Mouse (Mus musculus): Measurements from ENCODE around the gene 7530416G11Rik. TPM values are rescaled to one million over a fixed set of nuclear protein-coding genes. Genes with fewer than 3 reads are reported as not detected.

The 7530416G11Rik gene
- total and polyA plus RNA-seq, 3 experiments, result not detected

GRCm38 (mm10) chr15:85505118-85505925 is 2.3 kb upstream of the 7530416G11Rik start:
- Histone ChIP-seq H3K9ac (ENCODE audit: insufficient read depth, low read depth) (no peak overlapping the region), H3K36me3 (replicated peaks in 1 of 2; ENCODE audit: control insufficient read depth in 1 of 2, insufficient read depth in 1 of 2, low read length in 1 of 2) (no peaks in the 10 kb centered on the region), H3K4me2 (ENCODE audit: insufficient read depth, low read depth, poor library complexity, severe bottlenecking) (no peak overlapping the region), H3K4me3 (replicated peaks in 1 of 3; ENCODE audit: low read depth in 2 of 3, low read length in 2 of 3, poor library complexity in 1 of 3) (no peak overlapping the region), H3K4me1 (ENCODE audit: control insufficient read depth in 1 of 2, insufficient read depth in 2 of 2) (no peaks in the 10 kb centered on the region), H3K9me3 (replicated peaks; ENCODE audit: low read length) (no peaks in the 10 kb centered on the region), H3K27ac (ENCODE audit: insufficient read depth, low read depth) (no peak overlapping the region), H3K27me3 (replicated peaks) (peaks cover 21% of the 10 kb centered on the region), H3K79me2 (replicated peaks; ENCODE audit: control insufficient read depth, extremely low read depth, insufficient read depth, poor library complexity, severe bottlenecking) (no peaks in the 10 kb centered on the region)
- in situ Hi-C loops (cut with MboI; ENCODE audit: low pct_ligation_motif_present, low pct_unique_long_range_greater_than_20kb, low sequenced_read_pairs), result no loop called here
- DNase-seq (ENCODE audit: extremely low read depth), result no peak
- dilution Hi-C loops (cut with MboI; ENCODE audit: extremely low pct_ligation_motif_present, extremely low pct_unique_long_range_greater_than_20kb, low sequenced_read_pairs), result no loop called here
- TF ChIP-seq MYC (IDR thresholded peaks at IDR 0.05; ENCODE audit: low read depth, low read length) (no peak), ZKSCAN1 (IDR thresholded peaks at IDR 0.05; ENCODE audit: borderline replicate concordance, low read depth, low read length) (no peak)

DNA sequence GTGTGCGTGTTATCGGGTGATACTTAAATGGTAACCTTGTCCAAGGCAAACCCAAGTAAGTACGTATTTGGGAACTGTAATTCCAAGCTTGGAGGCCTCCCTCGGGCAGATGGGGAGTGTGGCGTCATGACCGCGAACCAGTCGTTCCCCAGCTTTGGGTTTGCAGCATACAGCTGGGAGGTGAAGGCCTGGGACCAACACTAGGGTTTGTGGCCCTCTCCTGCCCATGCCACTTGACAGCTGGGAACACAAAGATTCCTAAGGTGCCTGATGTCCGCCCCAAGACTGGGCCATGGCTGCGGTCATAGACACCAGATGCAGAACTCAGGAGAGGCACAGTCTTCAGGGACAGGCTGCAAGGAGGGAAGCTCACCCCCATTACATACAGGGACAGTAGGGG is 2.8 kb downstream of the 7530416G11Rik start:
- Histone ChIP-seq H3K4me3 (replicated peaks in 1 of 3; ENCODE audit: low read depth in 2 of 3, low read length in 2 of 3, poor library complexity in 1 of 3) (no peak overlapping the region), H3K4me2 (ENCODE audit: insufficient read depth, low read depth, poor library complexity, severe bottlenecking) (no peak overlapping the region), H3K27ac (ENCODE audit: insufficient read depth, low read depth) (no peak overlapping the region), H3K79me2 (replicated peaks; ENCODE audit: control insufficient read depth, extremely low read depth, insufficient read depth, poor library complexity, severe bottlenecking) (no peaks in the 10 kb centered on the region), H3K27me3 (replicated peaks) (peaks cover 60% of the 10 kb centered on the region), H3K36me3 (replicated peaks in 1 of 2; ENCODE audit: control insufficient read depth in 1 of 2, insufficient read depth in 1 of 2, low read length in 1 of 2) (no peaks in the 10 kb centered on the region), H3K4me1 (ENCODE audit: control insufficient read depth in 1 of 2, insufficient read depth in 2 of 2) (peaks cover 3 to 6% of the 10 kb centered on the region in 2 experiments; a peak in 2 of 4 replicates), H3K9me3 (replicated peaks; ENCODE audit: low read length) (no peaks in the 10 kb centered on the region), H3K9ac (ENCODE audit: insufficient read depth, low read depth) (no peak overlapping the region)
- no peak for DNase-seq (ENCODE audit: extremely low read depth)
- dilution Hi-C loops (cut with MboI; ENCODE audit: extremely low pct_ligation_motif_present, extremely low pct_unique_long_range_greater_than_20kb, low sequenced_read_pairs) (no loop called here), in situ Hi-C loops (cut with MboI; ENCODE audit: low pct_ligation_motif_present, low pct_unique_long_range_greater_than_20kb, low sequenced_read_pairs) (no loop called here)
- TF ChIP-seq RCOR1 (conservative IDR thresholded peaks at IDR 0.05; ENCODE audit: low read depth, low read length), result no peak
- no peak for TF ChIP-seq MEF2A (IDR thresholded peaks at IDR 0.05; ENCODE audit: borderline replicate concordance, low read depth, low read length)
- no peak for TF ChIP-seq BHLHE40 (IDR thresholded peaks at IDR 0.05; ENCODE audit: low read depth, low read length)
- TF ChIP-seq EP300 (IDR thresholded peaks at IDR 0.05; ENCODE audit: low read length), result no peak
- TF ChIP-seq ZMIZ1 (IDR thresholded peaks at IDR 0.05; ENCODE audit: low read depth, low read length), result no peak
- no peak for TF ChIP-seq MXI1 (IDR thresholded peaks at IDR 0.05; ENCODE audit: low read depth, low read length)

DNA sequence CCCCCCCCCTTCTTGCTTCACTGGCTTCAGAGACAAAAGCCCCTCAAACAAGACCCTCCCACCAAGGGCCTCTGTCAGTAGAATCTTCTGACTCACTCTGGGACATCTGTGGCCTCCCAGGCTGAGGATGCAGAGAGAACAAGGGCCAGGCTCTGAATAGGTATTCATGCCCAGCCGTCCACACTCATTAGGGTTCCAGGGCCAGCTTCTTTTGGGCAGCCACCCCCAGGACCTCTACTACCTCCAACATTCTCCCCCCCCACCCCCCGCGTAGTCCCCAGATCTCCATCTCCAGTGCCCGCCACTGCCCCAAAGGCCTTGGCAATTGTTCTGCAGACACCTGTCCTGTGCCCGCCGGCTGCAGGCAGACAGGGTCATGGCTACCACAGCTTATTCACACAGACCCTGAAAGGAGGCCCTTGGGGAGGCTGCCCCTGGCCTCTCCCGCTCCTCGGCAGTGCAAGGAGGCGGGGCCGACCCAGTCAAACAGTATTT is 5.0 kb downstream of the 7530416G11Rik start:
- H3K9me3 ChIP-seq (replicated peaks; ENCODE audit: low read length), result no peaks in the 10 kb centered on the region
- no peak for TF ChIP-seq UBTF (IDR thresholded peaks at IDR 0.05; ENCODE audit: low read depth, low read length)
- no peak for TF ChIP-seq MAX (IDR thresholded peaks at IDR 0.05; ENCODE audit: low read length)
- TF ChIP-seq ZMIZ1 (IDR thresholded peaks at IDR 0.05; ENCODE audit: low read depth, low read length), result no peak
- no peak for TF ChIP-seq MXI1 (IDR thresholded peaks at IDR 0.05; ENCODE audit: low read depth, low read length)
- no peak for TF ChIP-seq SMC3 (IDR thresholded peaks at IDR 0.05; ENCODE audit: low read depth, low read length)
- no peak for TF ChIP-seq JUN (IDR thresholded peaks at IDR 0.05; ENCODE audit: insufficient read depth, low read depth, low read length)
- TF ChIP-seq ZNF384 (IDR thresholded peaks at IDR 0.05; ENCODE audit: low read depth, low read length), result no peak
- TF ChIP-seq KAT2A (IDR thresholded peaks at IDR 0.05; ENCODE audit: insufficient replicate concordance, low read length), result no peak
- no peak for TF ChIP-seq NELFE (IDR thresholded peaks at IDR 0.05; ENCODE audit: low read depth, low read length)
- H3K79me2 ChIP-seq (replicated peaks; ENCODE audit: control insufficient read depth, extremely low read depth, insufficient read depth, poor library complexity, severe bottlenecking), result no peaks in the 10 kb centered on the region
- no peak overlapping the region for H3K27ac ChIP-seq (ENCODE audit: insufficient read depth, low read depth)
- DNase-seq (ENCODE audit: extremely low read depth), result no peak
- H3K4me2 ChIP-seq (ENCODE audit: insufficient read depth, low read depth, poor library complexity, severe bottlenecking), result no peak overlapping the region
- in situ Hi-C loops (cut with MboI; ENCODE audit: low pct_ligation_motif_present, low pct_unique_long_range_greater_than_20kb, low sequenced_read_pairs) (loop anchor here (25.0 kb wide), 1 partner anchor 214 kb away; no protein-coding TSS in a partner anchor), dilution Hi-C loops (cut with MboI; ENCODE audit: extremely low pct_ligation_motif_present, extremely low pct_unique_long_range_greater_than_20kb, low sequenced_read_pairs) (no loop called here)
- H3K27me3 ChIP-seq (replicated peaks), result peaks cover 74% of the 10 kb centered on the region
- no peak overlapping the region for H3K9ac ChIP-seq (ENCODE audit: insufficient read depth, low read depth)
- no peaks in the 10 kb centered on the region for H3K36me3 ChIP-seq (replicated peaks in 1 of 2; ENCODE audit: control insufficient read depth in 1 of 2, insufficient read depth in 1 of 2, low read length in 1 of 2)
- H3K4me1 ChIP-seq (ENCODE audit: control insufficient read depth in 1 of 2, insufficient read depth in 2 of 2), result peaks cover 3 to 6% of the 10 kb centered on the region in 2 experiments; a peak in 2 of 4 replicates
- no peak overlapping the region for H3K4me3 ChIP-seq (replicated peaks in 1 of 3; ENCODE audit: low read depth in 2 of 3, low read length in 2 of 3, poor library complexity in 1 of 3)
